Mouse (Mus musculus) embryonic facial prominence, embryonic 14.5 days (tissue): Measurements from ENCODE around the gene Rad51b. TPM values are rescaled to one million over a fixed set of nuclear protein-coding genes. Genes with fewer than 3 reads are reported as not detected.

Source experiments
- ATAC-seq: fragments of 200-750 bp; cut with Nextera tagmentation; 2 replicates; pipeline ENCODE4 v1.8.0; 2017; ENCODE audit warnings: low read depth, moderate number of reproducible peaks, moderate TSS enrichment
- DNase-seq: peaks from one replicate; pipeline ENCODE4 v3.0.0-alpha.2; 2015; ENCODE audit warnings: low spot score
- H3K27ac ChIP-seq: fragments of 300-500 bp; sonication (generic); replicated peaks from 2 replicates; pipeline ENCODE4 v1.5.1; 2014; ENCODE audit warnings: low read depth, mild to moderate bottlenecking, low read length, moderate library complexity
- H3K27me3 ChIP-seq: fragments of 300-500 bp; sonication (generic); replicated peaks from 2 replicates; pipeline ENCODE4 v1.6.1; 2014; ENCODE audit warnings: low read length; ENCODE audit not compliant: control insufficient read depth, insufficient read depth
- H3K36me3 ChIP-seq: fragments of 300-500 bp; sonication (generic); 2 replicates; pipeline ENCODE4 v1.6.1; 2014; ENCODE audit warnings: low read length, mixed read lengths; ENCODE audit not compliant: control insufficient read depth, insufficient read depth
- H3K4me1 ChIP-seq: fragments of 300-500 bp; sonication (generic); 2 replicates; pipeline ENCODE4 v1.6.1; 2014; ENCODE audit warnings: antibody characterized with exemption, low read length; ENCODE audit not compliant: control insufficient read depth, insufficient read depth
- H3K4me2 ChIP-seq: fragments of 300-500 bp; sonication (generic); 2 replicates; pipeline ENCODE4 v1.6.1; 2014; ENCODE audit warnings: low read depth, mild to moderate bottlenecking, low read length, moderate library complexity, mixed read lengths
- H3K4me3 ChIP-seq: fragments of 300-500 bp; sonication (generic); 2 replicates; pipeline ENCODE4 v1.5.1; 2014; ENCODE audit warnings: low read depth, mild to moderate bottlenecking, low read length
- H3K9ac ChIP-seq: fragments of 300-500 bp; sonication (generic); 2 replicates; pipeline ENCODE4 v1.6.1; 2014; ENCODE audit warnings: low read depth, mild to moderate bottlenecking, low read length, moderate library complexity, mixed read lengths
- H3K9me3 ChIP-seq: fragments of 300-500 bp; sonication (generic); 2 replicates; pipeline ENCODE4 v1.6.1; 2016; ENCODE audit warnings: low read length; ENCODE audit not compliant: control insufficient read depth
- WGBS: fragments of 180-500 bp; shearing (Covaris S2); extraction: QIAGEN DNeasy Blood & Tissue Kit; methylation state at CpG from one replicate; pipeline ENCODE4 v1.1.7; 2014; 5-methylcytosine and 5-hydroxymethylcytosine counted together
- polyA plus RNA-seq: library from polyadenylated mRNA; unstranded; fragments of >200 nt; fragmentation: Nextera tagmentation; extraction: Ambion mirVana; gene quantifications from 2 replicates; pipeline ENCODE4 v1.2.1, GENCODE M21; 2014

Gene Rad51b
- polyA plus RNA-seq, 1 experiment from 2014 or later = 5.1 TPM

GRCm38 (mm10) chr12:79476413-79477046, 179.4 kb downstream of the Rad51b start:
- Histone ChIP-seq H3K9me3 (no peaks in the 10 kb centered on the region), H3K36me3 (no peaks in the 10 kb centered on the region), H3K4me3 (no peak overlapping the region), H3K27me3 (no peaks in the 10 kb centered on the region), H3K4me1 (peaks cover 17% of the 10 kb centered on the region), H3K27ac (peak overlapping the region; percentile 59), H3K4me2 (no peak overlapping the region), H3K9ac (no peak overlapping the region)
- ATAC-seq = peak; percentile 78
- WGBS = 37% methylated on average over 6 of the region's 6 CpGs
- peak; percentile 91 for DNase-seq

- Histone ChIP-seq H3K4me3 (no peak overlapping the region), H3K27me3 (no peaks in the 10 kb centered on the region), H3K4me1 (peaks cover 17% of the 10 kb centered on the region), H3K27ac (no peak overlapping the region), H3K9me3 (no peaks in the 10 kb centered on the region), H3K9ac (no peak overlapping the region), H3K4me2 (no peak overlapping the region), H3K36me3 (no peaks in the 10 kb centered on the region)
- no peak for DNase-seq
- no peak for ATAC-seq
- 84% methylated on average over 5 of the region's 5 CpGs for WGBS
Measured at GRCm38 (mm10) chr12:79478816-79479215, 181.7 kb downstream of the Rad51b start.

GRCm38 (mm10) chr12:79485501-79485900, 188.4 kb downstream of the Rad51b start:
- DNase-seq (no peak), ATAC-seq (no peak)
- Histone ChIP-seq H3K36me3 (no peaks in the 10 kb centered on the region), H3K9me3 (0 out of 2 replicates have a peak, but pooled peaks cover 6% of the 10 kb centered on the region), H3K4me3 (no peak overlapping the region), H3K4me1 (0 out of 2 replicates have a peak, but pooled peaks cover 4% of the 10 kb centered on the region), H3K27ac (no peak overlapping the region), H3K4me2 (no peak overlapping the region), H3K9ac (no peak overlapping the region), H3K27me3 (no peaks in the 10 kb centered on the region)
- 64% methylated on average over 4 of the region's 4 CpGs for WGBS

GRCm38 (mm10) chr12:79488590-79489242, 191.6 kb downstream of the Rad51b start:
- Histone ChIP-seq H3K9me3 (0 out of 2 replicates have a peak, but pooled peaks cover 6% of the 10 kb centered on the region), H3K4me2 (no peak overlapping the region), H3K27ac (peak overlapping the region; percentile 62), H3K9ac (no peak overlapping the region), H3K27me3 (no peaks in the 10 kb centered on the region), H3K36me3 (no peaks in the 10 kb centered on the region), H3K4me3 (no peak overlapping the region), H3K4me1 (0 out of 2 replicates have a peak, but pooled peaks cover 8% of the 10 kb centered on the region)
- DNase-seq (peak; percentile 94), ATAC-seq (peak; percentile 88)
- 60% methylated on average over 17 of the region's 17 CpGs for WGBS

- H3K9ac ChIP-seq = no peak overlapping the region
- H3K27me3 ChIP-seq = no peaks in the 10 kb centered on the region
- H3K4me1 ChIP-seq = 0 out of 2 replicates have a peak, but pooled peaks cover 8% of the 10 kb centered on the region
- no peaks in the 10 kb centered on the region for H3K36me3 ChIP-seq
- no peak overlapping the region for H3K27ac ChIP-seq
- no peak overlapping the region for H3K4me3 ChIP-seq
- ATAC-seq (no peak), DNase-seq (no peak)
- H3K9me3 ChIP-seq = 0 out of 2 replicates have a peak, but pooled peaks cover 6% of the 10 kb centered on the region
- 60% methylated on average over 5 of the region's 5 CpGs for WGBS
- H3K4me2 ChIP-seq = no peak overlapping the region
Measured at GRCm38 (mm10) chr12:79490626-79491025, 193.5 kb downstream of the Rad51b start.

- ATAC-seq (no peak), DNase-seq (peak; percentile 44)
- 74% methylated on average over 4 of the region's 4 CpGs for WGBS
- 0 out of 2 replicates have a peak, but pooled peaks cover 6% of the 10 kb centered on the region for H3K9me3 ChIP-seq
- no peak overlapping the region for H3K4me2 ChIP-seq
- no peaks in the 10 kb centered on the region for H3K27me3 ChIP-seq
- 0 out of 2 replicates have a peak, but pooled peaks cover 8% of the 10 kb centered on the region for H3K4me1 ChIP-seq
- no peak overlapping the region for H3K9ac ChIP-seq
- no peaks in the 10 kb centered on the region for H3K36me3 ChIP-seq
- no peak overlapping the region for H3K4me3 ChIP-seq
- no peak overlapping the region for H3K27ac ChIP-seq
Measured at GRCm38 (mm10) chr12:79492175-79492574, 195.1 kb downstream of the Rad51b start.

- DNase-seq (no peak), ATAC-seq (no peak)
- WGBS = 77% methylated on average over 4 of the region's 4 CpGs
- Histone ChIP-seq H3K27me3 (no peaks in the 10 kb centered on the region), H3K4me2 (no peak overlapping the region), H3K27ac (no peak overlapping the region), H3K36me3 (no peaks in the 10 kb centered on the region), H3K4me3 (no peak overlapping the region), H3K4me1 (0 out of 2 replicates have a peak, but pooled peaks cover 8% of the 10 kb centered on the region), H3K9me3 (0 out of 2 replicates have a peak, but pooled peaks cover 4% of the 10 kb centered on the region), H3K9ac (no peak overlapping the region)
Measured at GRCm38 (mm10) chr12:79492613-79493012, 195.5 kb downstream of the Rad51b start.

- Histone ChIP-seq H3K36me3 (no peaks in the 10 kb centered on the region), H3K4me1 (peaks cover 12% of the 10 kb centered on the region; the same call in 1 of the 2 replicates), H3K9ac (no peak overlapping the region), H3K27ac (peak overlapping the region; percentile 41; the same call in 1 of the 2 replicates), H3K9me3 (no peaks in the 10 kb centered on the region), H3K4me2 (no peak overlapping the region), H3K4me3 (no peak overlapping the region), H3K27me3 (no peaks in the 10 kb centered on the region)
- DNase-seq (peak; percentile 53), ATAC-seq (no peak)
- 35% methylated on average over 2 of the region's 2 CpGs for WGBS
Measured at GRCm38 (mm10) chr12:79493481-79493880, 196.4 kb downstream of the Rad51b start.
